Mouse (Mus musculus) liver, embryonic 14.5 days (tissue): ENCODE data around the gene Ncl. TPM values are rescaled to one million over a fixed set of nuclear protein-coding genes. Genes with fewer than 3 reads are reported as not detected.
A peak's percentile ranks its signal among the peaks of the same experiment; 100 is the strongest.
"Not testable (repeated sequence)": the region's sequence is repeated elsewhere in the genome, so short reads cannot be mapped to it uniquely, and the experiment has no call there.

Experiments used
- ATAC-seq: fragments of 200-750 bp; cut with Nextera tagmentation; 2 replicates; pipeline ENCODE4 v1.8.0; 2017; ENCODE audit warnings: moderate number of reproducible peaks, mild to moderate bottlenecking, moderate library complexity; ENCODE audit not compliant: insufficient read depth
- DNase-seq, 3 experiments: peaks; one replicate each; pipeline ENCODE4 v3.0.0-alpha.2; 2012 to 2013; ENCODE audit warnings: low read depth in 3 of 3, low spot score in 3 of 3
- H3K27ac ChIP-seq: fragments of 300-500 bp; sonication (generic); 2 replicates; pipeline ENCODE4 v1.5.1; 2014; ENCODE audit warnings: moderate library complexity, mild to moderate bottlenecking, control low read depth, inconsistent platforms
- H3K27me3 ChIP-seq: fragments of 300-500 bp; sonication (generic); 2 replicates; pipeline ENCODE4 v1.6.1; 2014; ENCODE audit warnings: mild to moderate bottlenecking, low read length, moderate library complexity; ENCODE audit not compliant: control insufficient read depth, insufficient read depth
- H3K36me3 ChIP-seq: fragments of 300-500 bp; sonication (generic); replicated peaks from 2 replicates; pipeline ENCODE4 v1.6.1; 2014; ENCODE audit warnings: low read depth; ENCODE audit not compliant: control insufficient read depth, insufficient read depth
- H3K4me1 ChIP-seq, 2 experiments: fragments of 200-500 bp in 1 of 2; fragments of 300-500 bp in 1 of 2; sonication (generic) in 1 of 2; replicated peaks; 2 replicates each; pipeline ENCODE4 v1.6.1; 2012 to 2014; ENCODE audit warnings: antibody characterized with exemption in 1 of 2, inconsistent platforms in 1 of 2, low read length in 1 of 2; ENCODE audit not compliant: control insufficient read depth in 2 of 2, insufficient read depth in 2 of 2
- H3K4me2 ChIP-seq: fragments of 300-500 bp; sonication (generic); 2 replicates; pipeline ENCODE4 v1.6.1; 2014; ENCODE audit warnings: low read depth, mild to moderate bottlenecking, control low read depth, moderate library complexity
- H3K4me3 ChIP-seq, 2 experiments: fragments of 200-500 bp in 1 of 2; fragments of 300-500 bp in 1 of 2; sonication (generic) in 1 of 2; 2 replicates each; pipeline ENCODE4 v1.5.1; 2012 to 2014; ENCODE audit warnings: low read depth in 2 of 2, low read length in 2 of 2, mild to moderate bottlenecking in 2 of 2, control low read depth in 1 of 2, inconsistent platforms in 1 of 2, moderate library complexity in 1 of 2; ENCODE audit not compliant: insufficient read depth in 1 of 2
- H3K9ac ChIP-seq: fragments of 300-500 bp; sonication (generic); replicated peaks from 2 replicates; pipeline ENCODE4 v1.6.1; 2014; ENCODE audit warnings: mild to moderate bottlenecking, control low read depth, moderate library complexity
- H3K9me3 ChIP-seq: fragments of 300-500 bp; sonication (generic); 2 replicates; pipeline ENCODE4 v1.6.1; 2016; ENCODE audit warnings: low read length, mixed read lengths; ENCODE audit not compliant: control insufficient read depth
- CTCF ChIP-seq: IDR thresholded peaks from 2 replicates; pipeline ENCODE4 v1.5.1; 2016; ENCODE audit warnings: antibody characterized with exemption, low read depth, control low read depth
- EP300 ChIP-seq: IDR thresholded peaks from 2 replicates; pipeline ENCODE4 v1.6.1; 2016; ENCODE audit warnings: antibody characterized with exemption, low read depth
- WGBS: fragments of 180-500 bp; shearing (Covaris S2); extraction: QIAGEN DNeasy Blood & Tissue Kit; methylation state at CpG from one replicate; pipeline ENCODE4 v1.1.7; 2014; ENCODE audit not compliant: insufficient replicate concordance; 5-methylcytosine and 5-hydroxymethylcytosine counted together
- polyA plus RNA-seq, 2 experiments: library from polyadenylated mRNA; depleted of rRNA in 1 of 2; stranded (reverse) in 1 of 2; unstranded in 1 of 2; fragments of >200 nt; fragmentation: Nextera tagmentation in 1 of 2; extraction: Ambion mirVana in 1 of 2; gene quantifications; 2 replicates each; pipeline versions ENCODE4 v1.2.1 to v1.2.3; 2012 to 2014

Gene Ncl
- polyA plus RNA-seq, 2 experiments, result 192 to 208 TPM

DNA sequence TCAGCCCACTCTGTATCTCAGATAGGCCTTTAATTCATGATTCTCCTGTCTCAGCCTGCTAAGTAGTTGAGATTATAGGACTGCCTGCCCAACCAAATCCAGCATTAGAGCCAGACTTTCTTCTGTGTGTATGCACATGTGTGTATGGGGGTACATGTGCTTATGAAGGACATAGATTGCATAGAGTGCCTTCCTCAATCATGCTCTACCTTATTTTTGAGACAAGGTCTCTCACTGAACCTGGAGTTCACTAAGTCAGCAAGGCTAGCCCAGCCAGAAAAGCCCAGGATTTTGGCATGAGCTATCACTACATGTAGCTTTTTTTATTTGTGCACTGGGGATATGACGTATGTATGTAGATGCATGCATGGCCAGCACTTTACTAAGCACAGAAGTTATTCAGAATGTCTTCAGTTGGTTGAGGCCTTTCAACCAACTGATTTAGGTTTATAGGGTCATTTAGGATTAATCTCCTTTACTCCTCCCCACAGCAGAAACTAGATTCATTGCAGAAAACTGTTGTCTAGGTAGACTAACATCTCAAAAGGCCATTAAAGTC, 16.0 kb downstream of the Ncl start:
- DNase-seq (no peak), ATAC-seq (no peak)
- Histone ChIP-seq H3K4me2 (no peak overlapping the region), H3K9ac (no peak overlapping the region), H3K27me3 (no peaks in the 10 kb centered on the region), H3K4me1 (no peaks in the 10 kb centered on the region), H3K4me3 (no peak overlapping the region), H3K9me3 (no peaks in the 10 kb centered on the region), H3K27ac (no peak overlapping the region), H3K36me3 (peaks cover 8% of the 10 kb centered on the region)
- TF ChIP-seq CTCF (no peak), EP300 (no peak)
- 80% methylated on average over 1 of the region's 1 CpGs for WGBS

DNA sequence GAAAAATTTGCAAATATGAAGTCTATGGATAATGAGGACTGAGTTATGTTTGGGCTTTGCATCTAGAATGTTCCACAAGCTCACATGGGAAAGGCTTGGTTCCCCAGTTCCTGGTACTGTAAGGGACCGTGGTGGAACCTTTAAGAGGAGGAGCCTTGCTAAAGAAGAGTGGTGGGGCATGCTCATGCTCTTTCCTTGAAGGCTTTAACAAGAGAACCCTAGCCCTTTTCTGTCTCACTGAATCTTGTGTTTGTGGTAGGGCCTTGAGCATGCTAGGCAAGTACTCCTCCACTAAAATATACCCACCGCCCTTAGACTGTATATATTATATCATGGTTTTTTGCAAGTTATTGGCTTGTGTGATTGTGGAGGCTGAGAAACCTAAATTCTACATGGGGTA, 16.8 kb downstream of the Ncl start:
- H3K27ac ChIP-seq, result no peak overlapping the region
- 71% methylated on average over 2 of the region's 2 CpGs for WGBS
- H3K27me3 ChIP-seq, result no peaks in the 10 kb centered on the region
- H3K9ac ChIP-seq, result no peak overlapping the region
- H3K4me2 ChIP-seq, result no peak overlapping the region
- no peaks in the 10 kb centered on the region for H3K4me1 ChIP-seq
- DNase-seq, result no peak
- H3K4me3 ChIP-seq, result no peak overlapping the region
- no peaks in the 10 kb centered on the region for H3K9me3 ChIP-seq
- peaks cover under 1% of the 10 kb centered on the region; the same call in 1 of the 2 replicates for H3K36me3 ChIP-seq
- ATAC-seq, result no peak
- TF ChIP-seq EP300 (no peak), CTCF (no peak)

DNA sequence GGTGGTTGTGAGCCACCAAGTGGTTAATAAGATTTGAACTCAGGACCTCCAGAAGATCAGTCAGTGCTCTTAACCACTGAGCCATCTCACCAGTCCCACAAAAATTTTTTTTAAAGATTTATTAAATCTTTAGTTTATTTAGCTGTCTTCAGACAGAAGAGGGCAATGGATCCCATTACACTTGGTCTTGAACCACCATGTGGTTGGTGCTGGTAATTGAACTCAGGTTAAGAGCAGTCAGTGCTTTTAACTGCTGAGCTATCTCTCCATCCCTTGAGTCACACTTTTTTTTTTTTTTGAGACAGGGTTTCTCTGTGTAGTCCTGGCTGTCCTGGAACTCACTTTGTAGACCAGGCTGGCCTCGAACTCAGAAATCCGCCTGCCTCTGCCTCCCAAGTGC, 18.1 kb downstream of the Ncl start:
- not testable (repeated sequence) for H3K4me3 ChIP-seq, H3K4me2 ChIP-seq, H3K4me1 ChIP-seq, H3K27ac ChIP-seq, H3K9ac ChIP-seq, H3K27me3 ChIP-seq, ATAC-seq, DNase-seq, H3K9me3 ChIP-seq, H3K36me3 ChIP-seq
- WGBS, result 89% methylated on average over 2 of the region's 2 CpGs

DNA sequence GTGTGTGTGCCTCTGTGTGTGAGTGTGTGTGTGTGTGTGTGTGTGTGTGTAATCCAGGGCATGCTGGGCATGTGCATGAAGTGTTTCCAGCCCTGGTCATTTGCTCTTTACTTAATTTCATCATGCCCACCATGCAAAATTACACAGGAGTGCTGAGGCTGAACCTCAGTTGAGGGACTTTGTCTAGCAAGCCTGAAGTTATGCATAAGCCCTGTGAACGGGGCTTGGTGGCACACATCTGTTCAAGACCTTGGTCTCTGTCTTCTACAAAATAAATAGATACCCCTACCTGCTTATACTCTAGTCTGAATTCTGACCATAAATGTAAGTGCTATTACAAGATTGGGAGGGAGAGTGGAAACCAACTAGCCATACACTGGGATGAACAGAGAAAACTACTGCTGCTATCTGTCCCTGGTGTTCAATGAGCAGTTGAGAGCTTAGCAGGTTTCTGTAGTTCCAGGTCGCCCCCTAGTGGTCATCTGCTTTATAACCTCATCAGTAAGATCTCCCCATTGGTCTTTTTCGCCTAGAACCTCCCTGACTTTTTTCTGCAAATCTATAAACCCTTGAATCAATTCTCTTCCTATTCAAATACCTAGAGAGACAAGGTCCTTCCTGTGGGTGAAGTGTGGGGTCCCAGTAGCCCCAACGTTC, 19.9 kb downstream of the Ncl start:
- TF ChIP-seq CTCF (peak; percentile 86), EP300 (no peak)
- H3K4me3 ChIP-seq, result no peak overlapping the region
- H3K9me3 ChIP-seq, result no peaks in the 10 kb centered on the region
- H3K27me3 ChIP-seq, result no peaks in the 10 kb centered on the region
- H3K9ac ChIP-seq, result no peak overlapping the region
- 28% methylated on average over 4 of the region's 4 CpGs for WGBS
- DNase-seq (peak; percentile 68 to 73 (median 68)), ATAC-seq (peak; percentile 57; the same call in 1 of the 2 replicates)
- H3K4me1 ChIP-seq, result no peaks in the 10 kb centered on the region
- no peak overlapping the region for H3K4me2 ChIP-seq
- H3K36me3 ChIP-seq, result no peaks in the 10 kb centered on the region
- H3K27ac ChIP-seq, result no peak overlapping the region

DNA sequence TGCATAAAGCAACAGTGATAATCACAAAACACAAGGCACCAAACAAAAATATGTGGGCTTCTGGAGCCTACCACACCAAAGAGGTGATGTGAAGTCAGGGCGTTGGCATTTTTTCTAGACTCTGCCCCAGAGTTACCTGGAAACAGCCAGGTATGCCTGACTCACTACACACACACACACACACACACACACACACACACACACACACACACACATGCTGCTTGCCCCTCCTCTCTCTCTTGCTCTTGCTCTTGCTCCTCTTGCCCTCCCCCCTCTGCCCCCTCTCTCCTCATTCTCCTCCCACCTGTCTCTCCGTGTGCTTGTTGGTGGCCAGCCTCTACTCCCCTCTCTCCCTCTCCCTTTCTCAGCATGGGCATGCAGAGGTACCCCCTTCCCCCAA, 22.9 kb downstream of the Ncl start:
- Histone ChIP-seq H3K9me3 (no peaks in the 10 kb centered on the region), H3K27ac (no peak overlapping the region), H3K4me1 (no peaks in the 10 kb centered on the region), H3K4me2 (no peak overlapping the region), H3K9ac (no peak overlapping the region), H3K36me3 (no peaks in the 10 kb centered on the region), H3K4me3 (no peak overlapping the region), H3K27me3 (no peaks in the 10 kb centered on the region)
- DNase-seq (no peak), ATAC-seq (no peak)
- no peak for TF ChIP-seq CTCF
- TF ChIP-seq EP300, result no peak
- WGBS, result 40% methylated on average over 2 of the region's 2 CpGs
